Mouse (Mus musculus): Measurements from ENCODE around the gene Arhgef5.

DNA sequence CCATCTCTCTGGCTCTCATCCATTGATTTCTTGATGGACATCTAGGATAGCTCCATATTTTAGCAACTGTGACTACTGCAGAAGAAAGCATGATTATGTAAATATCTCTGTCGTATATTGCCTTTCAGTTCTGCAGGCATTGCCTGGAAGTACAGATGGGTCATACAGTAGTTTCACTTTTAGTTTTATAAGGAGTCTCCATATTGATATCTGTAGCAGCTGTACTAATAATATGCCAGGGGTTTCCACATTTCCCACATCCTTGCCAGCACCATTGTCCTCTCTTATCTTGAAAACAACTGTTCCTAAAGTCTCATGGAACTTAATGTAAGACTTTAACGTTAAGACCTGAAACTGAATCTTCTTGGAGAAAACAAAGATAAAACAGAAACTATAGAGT is 4.6 kb upstream of the Arhgef5 start:
- TF ChIP-seq GATA1 (IDR thresholded peaks at IDR 0.05; ENCODE audit: borderline replicate concordance, low read length) (no peak), FLI1 (IDR thresholded peaks at IDR 0.05; ENCODE audit: low read length) (no peak)
